Mouse (Mus musculus): Measurements from ENCODE around the gene Zfp408.

Zfp408 gene

GRCm38 (mm10) chr2:91649553-91650359 lies at the start of gene Zfp408, which contains the start of gene Arhgap1:
Zfp408 (minus strand) TSS chr2:91649791.
Arhgap1 (plus strand) TSS chr2:91649860.
- peak; percentile 95 for DNase-seq

GRCm38 (mm10) chr2:91699225-91699624 lies 49.6 kb upstream of the Zfp408 start:
- DNase-seq: no peak

- no peak for DNase-seq
These were observed 46.6 kb upstream of the Zfp408 start for GRCm38 (mm10) chr2:91696225-91696590.

GRCm38 (mm10) chr2:91695436-91696224 lies 46.0 kb upstream of the Zfp408 start:
- no peak for DNase-seq

- DNase-seq: no peak
These were observed 39.9 kb upstream of the Zfp408 start for GRCm38 (mm10) chr2:91689452-91689851.

- DNase-seq: no peak
These were observed 34.3 kb upstream of the Zfp408 start for GRCm38 (mm10) chr2:91683919-91684318.

- DNase-seq: peak; percentile 23
These were observed 33.3 kb upstream of the Zfp408 start for GRCm38 (mm10) chr2:91682850-91683249.

- DNase-seq: no peak
These were observed 27.4 kb upstream of the Zfp408 start for GRCm38 (mm10) chr2:91676961-91677360.

- no peak for DNase-seq
These were observed 26.8 kb upstream of the Zfp408 start for GRCm38 (mm10) chr2:91676420-91676819.

GRCm38 (mm10) chr2:91674895-91675294 lies 25.3 kb upstream of the Zfp408 start:
- DNase-seq: no peak

GRCm38 (mm10) chr2:91673587-91673986 lies 24.0 kb upstream of the Zfp408 start:
- DNase-seq: no peak

- no peak for DNase-seq
These were observed 20.4 kb upstream of the Zfp408 start for GRCm38 (mm10) chr2:91670038-91670437.

GRCm38 (mm10) chr2:91669326-91669725 lies 19.7 kb upstream of the Zfp408 start:
- DNase-seq: no peak

- DNase-seq: no peak
These were observed 18.2 kb upstream of the Zfp408 start for GRCm38 (mm10) chr2:91667747-91668146.

- no peak for DNase-seq
These were observed 16.9 kb upstream of the Zfp408 start for GRCm38 (mm10) chr2:91666386-91666910.

- no peak for DNase-seq
These were observed 15.2 kb upstream of the Zfp408 start for GRCm38 (mm10) chr2:91664780-91665179.

- no peak for DNase-seq
These were observed 11.4 kb upstream of the Zfp408 start for GRCm38 (mm10) chr2:91660981-91661380.

- DNase-seq: no peak
These were observed 10.1 kb upstream of the Zfp408 start for GRCm38 (mm10) chr2:91659657-91660056.

GRCm38 (mm10) chr2:91656774-91657173 lies 7.2 kb upstream of the Zfp408 start:
- DNase-seq: no peak

- DNase-seq: no peak
These were observed 6.2 kb upstream of the Zfp408 start for GRCm38 (mm10) chr2:91655827-91656226.

- DNase-seq: no peak
These were observed 5.8 kb upstream of the Zfp408 start for GRCm38 (mm10) chr2:91655388-91655787.

- DNase-seq: no peak
These were observed 3.3 kb upstream of the Zfp408 start for GRCm38 (mm10) chr2:91652863-91653262.

GRCm38 (mm10) chr2:91651458-91652258 lies 2.1 kb upstream of the Zfp408 start:
- no peak for DNase-seq

Measured in cerebellum, adult 11 months (tissue).